Mouse (Mus musculus) common myeloid progenitor, adult 5-6 weeks (primary cell): Measurements from ENCODE around the gene Gm21677. TPM values are rescaled to one million over a fixed set of nuclear protein-coding genes. Genes with fewer than 3 reads are reported as not detected.
"Not testable (repeated sequence)": the region's sequence is repeated elsewhere in the genome, so short reads cannot be mapped to it uniquely, and the experiment has no call there.

Source experiments
- ATAC-seq: replicated peaks from 2 replicates; pipeline ENCODE4 v1.8.0; 2016; ENCODE audit warnings: low read depth, mild to moderate bottlenecking, moderate TSS enrichment, inconsistent platforms; ENCODE audit not compliant: poor library complexity, severe bottlenecking
- total RNA-seq: library from RNA; stranded (forward); fragments of 200-1000, 187-1606 nt; gene quantifications from 2 replicates; pipeline ENCODE4 v1.2.3, GENCODE M21; 2017

Gm21677 gene
- total RNA-seq, result not detected in 2 replicates

- ATAC-seq, result not testable (repeated sequence)
Observed at GRCm38 (mm10) chrY:3306349-3306748, at the start of gene Gm21677. Gene Gm21677 (minus strand): TSS chrY:3306449.

GRCm38 (mm10) chrY:3345229-3345628, 39.0 kb upstream of the Gm21677 start, which contains the start of gene Gm21693:
Gene Gm21693 (minus strand): TSS chrY:3345329.
- not testable (repeated sequence) for ATAC-seq

GRCm38 (mm10) chrY:3340661-3341060, 34.4 kb upstream of the Gm21677 start:
- not testable (repeated sequence) for ATAC-seq

Other genes starting within 250 kb of the Gm21677 start
- not detected in 2 replicates for gene Gm21693, start 38.9 kb upstream of the Gm21677 start, total RNA-seq
- gene Gm21704, start 103.7 kb upstream of the Gm21677 start, total RNA-seq, result not detected in 2 replicates
- gene Gm21708, start 103.7 kb upstream of the Gm21677 start, total RNA-seq, result not detected in 2 replicates